Mouse (Mus musculus): Measurements from ENCODE around the gene Slc25a28. TPM values are rescaled to one million over a fixed set of nuclear protein-coding genes. Genes with fewer than 3 reads are reported as not detected.
A peak's percentile ranks its signal among the peaks of the same experiment; 100 is the strongest.

Gene Slc25a28
- 12.8 and 14.1 TPM in 2 replicates for polyA plus RNA-seq (2015; fragmentation: Nextera tagmentation; extraction: Ambion mirVana)

DNA sequence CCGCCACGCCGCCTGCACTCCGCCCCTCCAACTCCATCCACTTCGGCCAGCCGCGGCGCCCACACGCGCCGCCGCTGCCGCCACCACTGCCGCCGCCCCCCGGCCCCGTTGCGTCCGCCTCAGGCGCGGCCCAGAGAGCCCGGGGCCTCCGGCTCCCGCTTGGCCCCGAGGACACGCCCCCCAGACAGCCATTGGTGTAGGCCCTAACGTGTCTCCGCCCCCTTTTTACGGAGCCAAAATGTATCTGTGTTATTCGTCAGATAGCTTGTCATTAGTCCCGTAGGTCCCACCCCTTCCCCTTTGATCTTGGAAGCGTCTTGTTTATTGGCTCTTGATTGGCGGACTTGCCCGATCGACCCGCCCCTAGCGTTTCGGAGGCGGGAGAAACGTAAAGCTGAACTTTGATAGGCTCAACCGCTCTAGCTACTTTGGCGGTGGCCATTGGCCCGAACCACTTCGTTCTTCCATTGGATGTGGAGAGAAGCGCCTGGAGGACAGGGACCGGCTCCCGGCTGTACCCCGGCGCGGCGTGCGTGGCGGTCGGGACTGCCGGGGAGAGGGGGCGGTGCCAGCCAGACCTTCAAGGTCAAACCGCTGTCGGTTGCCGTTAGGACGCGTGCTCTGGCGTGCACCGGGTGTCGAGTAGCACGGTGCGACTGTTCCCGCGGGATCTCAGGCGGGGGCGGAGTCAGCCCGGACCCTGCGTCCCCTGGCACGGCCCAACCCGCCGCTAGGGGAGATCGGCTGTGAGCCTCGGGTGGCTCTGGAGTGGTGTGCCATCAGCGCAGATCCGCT, at the start of gene Slc25a28:
Gene Slc25a28, minus strand, starts transcription at position 152 of the 795 bp plus-strand sequence.
- H3K4me1 ChIP-seq (ENCODE audit: control insufficient read depth, insufficient read depth, low read length): peaks cover 20% of the 10 kb centered on the region
- WGBS: under 1% methylated on average over 54 of the region's 79 CpGs
- H3K4me2 ChIP-seq (ENCODE audit: low read length): peak within 1 kb of the TSS; percentile 93
- H3K4me3 ChIP-seq (ENCODE audit: low read depth, low read length): peak within 1 kb of the TSS; percentile 94
- peak within 1 kb of the TSS; percentile 94 for H3K9ac ChIP-seq (ENCODE audit: low read depth, low read length)
- H3K27me3 ChIP-seq (ENCODE audit: control insufficient read depth, insufficient read depth, low read depth, low read length): no peaks in the 10 kb centered on the region
- no peaks in the 10 kb centered on the region for H3K36me3 ChIP-seq (ENCODE audit: control insufficient read depth, insufficient read depth, low read length)
- peak; percentile 98 for ATAC-seq
- peak within 1 kb of the TSS; percentile 96 for H3K27ac ChIP-seq (ENCODE audit: low read length)
- no peaks in the 10 kb centered on the region for H3K9me3 ChIP-seq (replicated peaks; ENCODE audit: control insufficient read depth, low read length, poor library complexity, severe bottlenecking)

DNA sequence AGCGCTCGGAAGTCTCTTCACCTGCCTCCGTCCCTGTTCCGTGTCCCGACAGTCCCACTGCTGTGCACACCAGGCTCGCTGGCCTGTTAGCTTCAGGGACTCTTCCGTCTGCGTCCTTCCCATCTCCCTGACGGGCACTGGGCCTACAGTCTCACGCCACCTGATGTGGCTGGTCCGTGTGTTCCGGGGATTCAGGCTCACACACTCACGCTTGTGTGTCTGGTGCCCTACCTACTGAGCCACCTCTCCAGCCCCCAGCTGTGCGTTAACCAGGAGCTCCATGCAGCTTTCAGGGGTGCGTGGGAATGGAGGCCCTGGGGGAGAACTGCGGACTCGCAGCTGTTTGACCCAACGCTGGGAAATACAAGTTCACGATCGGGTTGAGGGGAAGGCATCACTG, 49.5 kb upstream of the Slc25a28 start:
- Histone ChIP-seq H3K4me2 (ENCODE audit: low read length) (no peak overlapping the region), H3K9me3 (replicated peaks; ENCODE audit: control insufficient read depth, low read length, poor library complexity, severe bottlenecking) (no peaks in the 10 kb centered on the region), H3K27ac (ENCODE audit: low read length) (no peak overlapping the region), H3K36me3 (ENCODE audit: control insufficient read depth, insufficient read depth, low read length) (peaks cover 21% of the 10 kb centered on the region), H3K9ac (ENCODE audit: low read depth, low read length) (no peak overlapping the region), H3K4me3 (ENCODE audit: low read depth, low read length) (no peak overlapping the region), H3K27me3 (ENCODE audit: control insufficient read depth, insufficient read depth, low read depth, low read length) (no peaks in the 10 kb centered on the region), H3K4me1 (ENCODE audit: control insufficient read depth, insufficient read depth, low read length) (no peaks in the 10 kb centered on the region)
- WGBS: 92% methylated on average over 20 of the region's 20 CpGs
- no peak for ATAC-seq

DNA sequence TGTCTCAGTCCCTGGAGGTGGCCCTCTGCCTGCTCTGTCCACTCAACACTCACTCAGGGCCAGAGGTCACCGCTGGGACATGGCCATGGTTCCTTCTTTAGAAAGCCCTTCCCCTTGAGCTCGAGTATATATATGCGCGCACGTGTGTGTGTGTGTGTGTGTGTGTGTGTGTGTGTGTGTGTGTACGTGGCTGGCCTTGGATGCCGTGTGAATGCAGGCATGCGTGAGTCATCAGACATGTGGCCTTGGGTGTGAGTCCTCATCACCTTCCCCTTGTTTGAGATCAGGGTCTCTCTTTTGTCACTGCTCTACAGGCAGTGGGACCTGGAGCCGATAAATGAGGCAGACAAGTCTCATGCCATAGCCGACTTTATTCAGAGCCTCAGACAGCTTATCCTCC, 48.8 kb upstream of the Slc25a28 start:
- Histone ChIP-seq H3K4me1 (ENCODE audit: control insufficient read depth, insufficient read depth, low read length) (no peaks in the 10 kb centered on the region), H3K27me3 (ENCODE audit: control insufficient read depth, insufficient read depth, low read depth, low read length) (no peaks in the 10 kb centered on the region), H3K36me3 (ENCODE audit: control insufficient read depth, insufficient read depth, low read length) (peaks cover 18% of the 10 kb centered on the region), H3K4me2 (ENCODE audit: low read length) (no peak overlapping the region), H3K27ac (ENCODE audit: low read length) (no peak overlapping the region), H3K9me3 (replicated peaks; ENCODE audit: control insufficient read depth, low read length, poor library complexity, severe bottlenecking) (no peaks in the 10 kb centered on the region), H3K9ac (ENCODE audit: low read depth, low read length) (no peak overlapping the region), H3K4me3 (ENCODE audit: low read depth, low read length) (no peak overlapping the region)
- WGBS: 82% methylated on average over 9 of the region's 10 CpGs
- ATAC-seq: no peak

DNA sequence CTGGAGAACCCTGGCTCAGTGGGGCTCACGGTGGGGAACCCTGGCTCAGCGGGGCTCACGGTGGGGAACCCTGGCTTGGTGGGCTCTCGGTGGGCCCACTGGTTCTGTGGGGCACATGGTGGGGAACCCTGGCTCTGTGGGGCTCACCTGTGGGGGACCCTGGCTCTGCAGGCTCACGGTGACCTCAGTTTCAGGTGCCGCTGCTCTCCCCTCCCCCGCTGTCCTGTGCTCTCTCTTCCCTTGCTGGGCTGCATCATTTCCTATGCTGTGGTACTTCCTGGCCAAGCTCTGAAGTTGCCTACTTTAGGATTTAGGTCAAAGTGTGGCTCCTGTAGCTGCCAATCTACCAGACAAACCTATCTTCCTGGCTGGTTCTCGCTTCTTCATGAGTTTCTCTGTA, 48.2 kb upstream of the Slc25a28 start:
- Histone ChIP-seq H3K27ac (ENCODE audit: low read length) (no peak overlapping the region), H3K36me3 (ENCODE audit: control insufficient read depth, insufficient read depth, low read length) (peaks cover 16% of the 10 kb centered on the region), H3K4me2 (ENCODE audit: low read length) (no peak overlapping the region), H3K4me3 (ENCODE audit: low read depth, low read length) (no peak overlapping the region), H3K4me1 (ENCODE audit: control insufficient read depth, insufficient read depth, low read length) (no peaks in the 10 kb centered on the region), H3K27me3 (ENCODE audit: control insufficient read depth, insufficient read depth, low read depth, low read length) (no peaks in the 10 kb centered on the region), H3K9ac (ENCODE audit: low read depth, low read length) (no peak overlapping the region), H3K9me3 (replicated peaks; ENCODE audit: control insufficient read depth, low read length, poor library complexity, severe bottlenecking) (no peaks in the 10 kb centered on the region)
- no peak for ATAC-seq
- 81% methylated on average over 8 of the region's 8 CpGs for WGBS

DNA sequence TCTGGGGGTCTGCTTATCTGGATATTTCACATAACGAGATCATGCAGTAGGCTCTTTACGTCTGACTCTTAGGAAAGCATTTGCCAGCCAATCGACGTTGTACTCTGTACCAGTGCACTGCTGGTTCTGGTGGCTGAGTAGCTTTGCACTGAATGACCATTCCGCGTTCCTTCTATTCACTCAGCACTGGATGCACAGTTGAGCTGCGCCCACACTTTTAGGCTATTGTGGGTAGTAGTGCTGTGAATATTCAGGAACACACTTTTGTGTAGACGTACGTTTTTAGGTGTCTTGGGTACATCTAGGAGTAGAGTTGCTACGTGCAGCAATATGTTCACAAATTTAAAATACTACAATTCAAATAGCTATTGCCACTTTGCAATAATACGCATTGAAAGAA, 45.4 kb upstream of the Slc25a28 start:
- ATAC-seq: no peak
- Histone ChIP-seq H3K27ac (ENCODE audit: low read length) (no peak overlapping the region), H3K4me1 (ENCODE audit: control insufficient read depth, insufficient read depth, low read length) (no peaks in the 10 kb centered on the region), H3K9ac (ENCODE audit: low read depth, low read length) (no peak overlapping the region), H3K27me3 (ENCODE audit: control insufficient read depth, insufficient read depth, low read depth, low read length) (no peaks in the 10 kb centered on the region), H3K36me3 (ENCODE audit: control insufficient read depth, insufficient read depth, low read length) (peaks cover 4% of the 10 kb centered on the region), H3K4me2 (ENCODE audit: low read length) (no peak overlapping the region), H3K9me3 (replicated peaks; ENCODE audit: control insufficient read depth, low read length, poor library complexity, severe bottlenecking) (no peaks in the 10 kb centered on the region), H3K4me3 (ENCODE audit: low read depth, low read length) (no peak overlapping the region)
- WGBS: 94% methylated on average over 11 of the region's 11 CpGs

DNA sequence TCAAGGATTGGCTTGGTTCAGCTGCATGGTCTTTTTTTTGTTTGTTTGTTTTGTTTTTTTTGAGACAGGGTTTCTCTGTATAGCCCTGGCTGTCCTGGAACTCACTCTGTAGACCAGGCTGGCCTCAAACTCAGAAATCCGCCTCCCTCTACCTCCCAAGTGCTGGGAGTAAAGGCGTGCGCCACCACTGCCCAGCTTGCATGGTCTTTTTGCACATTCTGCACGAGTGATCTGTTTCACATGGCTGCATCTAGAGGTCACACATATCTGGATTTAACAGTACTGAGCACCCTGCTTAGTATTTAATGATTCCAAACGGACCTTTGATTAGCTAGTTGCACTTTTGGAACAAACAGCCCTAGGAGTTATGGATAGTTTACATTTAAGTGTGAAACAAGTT, 37.3 kb upstream of the Slc25a28 start:
- H3K4me1 ChIP-seq (ENCODE audit: control insufficient read depth, insufficient read depth, low read length): 0 out of 2 replicates have a peak, but pooled peaks cover 3% of the 10 kb centered on the region
- no peak overlapping the region for H3K4me3 ChIP-seq (ENCODE audit: low read depth, low read length)
- H3K27ac ChIP-seq (ENCODE audit: low read length): no peak overlapping the region
- H3K27me3 ChIP-seq (ENCODE audit: control insufficient read depth, insufficient read depth, low read depth, low read length): no peaks in the 10 kb centered on the region
- H3K9ac ChIP-seq (ENCODE audit: low read depth, low read length): no peak overlapping the region
- H3K4me2 ChIP-seq (ENCODE audit: low read length): no peak overlapping the region
- ATAC-seq: no peak
- peaks cover 11% of the 10 kb centered on the region; the same call in 1 of the 2 replicates for H3K36me3 ChIP-seq (ENCODE audit: control insufficient read depth, insufficient read depth, low read length)
- 73% methylated on average over 5 of the region's 5 CpGs for WGBS
- no peaks in the 10 kb centered on the region for H3K9me3 ChIP-seq (replicated peaks; ENCODE audit: control insufficient read depth, low read length, poor library complexity, severe bottlenecking)

DNA sequence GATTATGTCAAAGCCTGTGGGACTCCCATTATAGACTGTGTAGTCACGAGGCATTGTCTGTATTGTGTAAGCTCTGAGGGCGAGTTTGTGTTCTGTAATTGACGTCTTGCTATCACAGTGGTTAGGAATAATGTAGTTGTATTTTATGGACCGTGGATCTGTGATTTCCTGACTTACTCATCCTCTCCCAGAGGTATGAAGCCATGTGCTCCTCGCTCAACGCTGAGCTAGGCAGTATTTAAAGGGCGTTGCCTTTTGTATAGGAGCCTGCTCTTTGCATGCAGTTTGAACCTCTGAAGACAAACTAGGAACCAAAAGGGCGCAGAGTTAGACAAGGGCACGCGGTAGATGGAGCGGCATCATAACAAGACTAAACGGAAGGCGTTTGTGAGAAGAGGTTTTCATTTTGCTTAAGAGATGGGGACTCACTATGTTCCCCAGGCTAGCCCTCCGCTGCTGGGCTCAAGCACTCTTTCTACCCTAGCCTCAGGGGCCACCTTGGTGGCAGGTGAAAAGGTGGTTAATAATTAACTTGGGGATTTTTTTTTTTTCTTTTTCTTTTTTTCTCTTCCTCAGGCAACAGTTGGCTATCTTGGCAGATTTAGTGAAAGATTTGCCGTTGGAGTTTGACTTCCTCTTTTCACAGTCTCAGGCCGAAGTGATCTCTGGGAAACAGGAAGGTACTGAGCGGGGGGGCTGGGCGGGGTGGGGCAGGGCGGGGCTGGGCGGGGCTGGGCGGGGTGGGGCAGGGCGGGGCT, 36.7 kb upstream of the Slc25a28 start:
- WGBS: 59% methylated on average over 22 of the region's 22 CpGs
- H3K27me3 ChIP-seq (ENCODE audit: control insufficient read depth, insufficient read depth, low read depth, low read length): no peaks in the 10 kb centered on the region
- H3K9me3 ChIP-seq (replicated peaks; ENCODE audit: control insufficient read depth, low read length, poor library complexity, severe bottlenecking): no peaks in the 10 kb centered on the region
- peaks cover 11% of the 10 kb centered on the region; the same call in 1 of the 2 replicates for H3K36me3 ChIP-seq (ENCODE audit: control insufficient read depth, insufficient read depth, low read length)
- H3K9ac ChIP-seq (ENCODE audit: low read depth, low read length): no peak overlapping the region
- H3K27ac ChIP-seq (ENCODE audit: low read length): no peak overlapping the region
- no peak overlapping the region for H3K4me2 ChIP-seq (ENCODE audit: low read length)
- ATAC-seq: no peak
- H3K4me3 ChIP-seq (ENCODE audit: low read depth, low read length): no peak overlapping the region
- H3K4me1 ChIP-seq (ENCODE audit: control insufficient read depth, insufficient read depth, low read length): 0 out of 2 replicates have a peak, but pooled peaks cover 3% of the 10 kb centered on the region

DNA sequence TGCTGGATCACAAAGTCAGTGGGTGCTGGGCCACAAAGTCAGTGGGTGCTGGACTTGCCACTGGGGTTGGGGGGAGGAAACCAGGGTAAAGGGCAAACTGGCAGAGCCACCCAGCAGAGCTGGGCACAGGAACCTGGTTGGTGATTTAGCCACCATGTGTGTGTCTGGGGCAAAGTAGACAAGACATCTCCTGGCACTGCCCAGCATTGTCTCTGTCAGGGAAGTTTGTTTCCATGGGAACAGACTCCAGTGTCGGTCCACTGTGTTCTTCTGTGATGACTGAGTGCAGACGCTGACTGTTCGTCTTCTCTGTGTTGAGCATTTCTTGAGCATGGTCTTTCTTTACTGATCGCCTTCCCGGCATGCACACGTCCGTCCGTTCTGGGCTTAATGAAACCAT, 34.6 kb upstream of the Slc25a28 start:
- H3K9me3 ChIP-seq (replicated peaks; ENCODE audit: control insufficient read depth, low read length, poor library complexity, severe bottlenecking): no peaks in the 10 kb centered on the region
- no peak overlapping the region for H3K4me3 ChIP-seq (ENCODE audit: low read depth, low read length)
- no peak for ATAC-seq
- peaks cover 27% of the 10 kb centered on the region for H3K36me3 ChIP-seq (ENCODE audit: control insufficient read depth, insufficient read depth, low read length)
- no peak overlapping the region for H3K27ac ChIP-seq (ENCODE audit: low read length)
- WGBS: 68% methylated on average over 8 of the region's 8 CpGs
- H3K9ac ChIP-seq (ENCODE audit: low read depth, low read length): no peak overlapping the region
- no peaks in the 10 kb centered on the region for H3K27me3 ChIP-seq (ENCODE audit: control insufficient read depth, insufficient read depth, low read depth, low read length)
- no peak overlapping the region for H3K4me2 ChIP-seq (ENCODE audit: low read length)
- H3K4me1 ChIP-seq (ENCODE audit: control insufficient read depth, insufficient read depth, low read length): 0 out of 2 replicates have a peak, but pooled peaks cover 3% of the 10 kb centered on the region

DNA sequence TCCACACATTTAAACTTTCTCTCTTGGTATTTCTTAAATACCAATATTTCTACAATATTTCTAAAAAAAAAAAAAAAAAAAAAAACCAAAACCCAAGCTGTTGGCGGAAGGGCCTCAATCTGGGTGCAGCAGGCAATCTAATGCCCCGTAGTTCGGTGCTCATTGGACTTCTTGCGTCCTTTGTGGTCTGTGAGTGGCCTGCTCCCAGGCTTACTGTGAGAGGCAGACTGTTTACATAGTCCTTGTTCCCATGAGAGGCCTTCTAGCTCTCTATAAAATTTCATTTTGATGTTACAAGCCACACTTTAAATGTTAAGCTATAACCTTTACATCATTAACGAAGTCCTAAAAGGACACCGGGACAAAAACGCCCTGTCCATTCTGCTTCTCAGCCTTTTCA, 33.5 kb upstream of the Slc25a28 start:
- Histone ChIP-seq H3K4me1 (ENCODE audit: control insufficient read depth, insufficient read depth, low read length) (0 out of 2 replicates have a peak, but pooled peaks cover 3% of the 10 kb centered on the region), H3K27ac (ENCODE audit: low read length) (no peak overlapping the region), H3K9ac (ENCODE audit: low read depth, low read length) (no peak overlapping the region), H3K27me3 (ENCODE audit: control insufficient read depth, insufficient read depth, low read depth, low read length) (no peaks in the 10 kb centered on the region), H3K4me3 (ENCODE audit: low read depth, low read length) (no peak overlapping the region), H3K36me3 (ENCODE audit: control insufficient read depth, insufficient read depth, low read length) (peaks cover 31% of the 10 kb centered on the region), H3K4me2 (ENCODE audit: low read length) (no peak overlapping the region), H3K9me3 (replicated peaks; ENCODE audit: control insufficient read depth, low read length, poor library complexity, severe bottlenecking) (no peaks in the 10 kb centered on the region)
- 87% methylated on average over 7 of the region's 7 CpGs for WGBS
- ATAC-seq: no peak

Measured in midbrain, embryonic 16.5 days (tissue).